Mouse (Mus musculus) left cerebral cortex, adult 8-10 months (tissue): ENCODE measurements around the gene Gata1. TPM values are rescaled to one million over a fixed set of nuclear protein-coding genes. Genes with fewer than 3 reads are reported as not detected.
"Not testable (repeated sequence)": the region's sequence is repeated elsewhere in the genome, so short reads cannot be mapped to it uniquely, and the experiment has no call there.

Experiments used
- DNase-seq, 2 experiments: peaks; one replicate each; pipeline ENCODE4 v3.0.0; 2022; ENCODE audit warnings: low spot score in 2 of 2
- total RNA-seq, 4 experiments: library from RNA; stranded (reverse); gene quantifications; 2 replicates each; pipeline ENCODE4 v1.2.4; 2022

The Gata1 gene
- total RNA-seq = not detected

DNA sequence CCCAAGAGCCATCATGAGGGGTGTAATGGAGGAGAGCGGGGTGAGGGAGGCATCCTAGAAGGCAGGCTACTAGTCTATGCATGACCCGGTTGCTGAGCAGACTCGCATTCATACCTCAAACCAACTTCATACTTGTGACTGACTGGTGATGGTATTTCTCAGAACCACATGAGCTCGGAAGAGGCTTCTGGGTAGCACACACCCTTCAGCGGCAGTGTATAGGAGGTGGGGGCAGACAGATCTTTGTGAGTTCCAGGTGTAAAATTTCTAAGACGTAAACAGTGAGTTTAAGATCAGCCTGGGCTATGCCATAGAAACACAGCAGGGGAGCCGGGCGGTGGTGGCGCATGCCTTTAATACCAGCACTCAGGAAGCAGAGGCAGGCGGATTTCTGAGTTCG is at the start of gene Gata1:
Gata1 (minus strand) TSS at position 180 of the 400 bp plus-strand sequence.
- no peak for DNase-seq

DNA sequence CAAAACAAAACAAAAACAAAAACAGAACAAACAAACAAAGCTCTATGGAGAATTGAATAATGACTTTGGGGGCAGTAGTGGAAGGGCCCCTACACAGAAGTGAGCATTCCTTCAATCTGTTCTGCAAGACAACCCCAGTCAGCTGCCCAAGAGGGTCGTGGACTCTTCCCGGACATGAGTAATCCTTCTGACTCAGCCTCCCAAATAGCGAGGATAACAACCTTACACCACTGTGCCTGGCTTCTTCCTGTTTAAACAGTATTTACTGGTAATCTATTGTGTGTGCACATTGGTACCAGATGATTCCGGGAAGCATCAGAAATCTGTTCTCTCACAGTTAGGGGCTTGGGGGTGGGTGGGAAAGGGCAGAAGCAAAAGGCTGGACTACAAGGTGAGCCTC is 48.9 kb upstream of the Gata1 start:
- no peak for DNase-seq

DNA sequence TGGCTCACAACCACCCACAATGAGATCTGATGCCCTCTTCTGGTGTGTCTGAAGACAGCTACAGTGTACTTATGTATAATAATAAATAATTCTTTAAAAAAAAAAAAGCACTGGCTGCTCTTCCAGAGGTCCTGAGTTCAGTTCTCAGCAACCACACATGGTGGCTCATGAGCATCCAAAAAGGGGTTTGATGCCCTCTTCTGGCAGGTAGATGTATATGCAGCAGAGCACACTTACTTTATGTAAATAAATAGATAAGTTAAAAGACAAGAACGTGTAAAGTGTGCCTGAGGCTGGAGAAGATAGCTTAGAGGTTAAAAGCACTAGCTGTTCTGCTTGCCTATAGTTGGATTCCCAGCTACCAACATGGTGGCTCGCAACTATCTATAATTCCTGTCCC is 46.9 kb upstream of the Gata1 start:
- no peak for DNase-seq

DNA sequence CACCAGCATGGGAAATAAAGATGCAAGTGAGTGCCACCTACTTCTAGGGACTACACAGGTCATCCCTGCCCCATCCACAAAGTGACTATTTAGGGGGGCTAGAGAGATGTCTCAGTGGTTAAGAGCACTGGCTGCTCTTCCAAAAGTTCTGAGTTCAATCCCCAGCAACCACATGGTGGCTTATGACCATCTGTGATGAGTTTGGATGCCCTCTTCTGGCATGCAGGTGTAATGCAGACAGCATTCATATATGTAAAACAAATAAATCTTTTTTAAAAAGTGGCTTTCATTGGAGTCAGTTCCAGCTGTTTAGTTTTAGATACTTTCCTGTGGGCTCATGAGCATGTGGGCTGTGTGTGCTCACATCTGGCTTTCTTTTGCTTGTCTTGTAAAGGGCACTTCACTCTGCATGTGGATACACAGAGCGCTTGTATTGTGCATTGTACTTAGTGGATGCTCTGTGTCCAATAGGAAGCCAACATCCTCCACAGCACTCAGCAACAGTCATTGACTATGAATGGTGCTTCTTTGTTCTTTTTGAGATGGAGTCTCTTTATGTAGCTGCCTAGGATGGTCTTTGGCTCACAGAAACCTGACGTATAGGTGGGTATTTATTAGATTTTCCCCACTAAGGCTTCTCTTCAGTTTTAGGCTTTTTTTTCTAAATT is 42.4 kb upstream of the Gata1 start:
- DNase-seq = no peak

DNA sequence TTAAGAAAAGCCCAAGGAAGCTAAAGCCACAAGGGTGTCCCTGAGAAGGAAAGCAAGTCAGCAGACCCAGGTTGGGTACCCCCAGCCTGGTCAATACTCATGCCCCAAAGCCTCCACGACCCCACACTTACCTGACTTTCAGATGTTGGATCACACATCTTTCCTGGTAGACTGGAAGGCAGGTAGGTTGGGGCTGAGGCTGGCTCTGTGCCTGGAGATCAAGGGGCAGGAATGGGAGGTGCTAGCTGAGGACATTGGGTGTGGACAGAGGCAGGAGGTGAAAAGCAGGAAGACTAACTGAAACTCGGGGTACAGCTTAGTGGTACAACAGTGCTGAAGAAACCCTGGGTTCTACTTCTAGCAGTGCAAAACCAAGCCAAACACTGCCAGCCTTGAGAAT is 40.4 kb upstream of the Gata1 start, which contains the start of gene Glod5:
Glod5 (minus strand) TSS at position 207 of the 400 bp plus-strand sequence.
- DNase-seq = no peak

DNA sequence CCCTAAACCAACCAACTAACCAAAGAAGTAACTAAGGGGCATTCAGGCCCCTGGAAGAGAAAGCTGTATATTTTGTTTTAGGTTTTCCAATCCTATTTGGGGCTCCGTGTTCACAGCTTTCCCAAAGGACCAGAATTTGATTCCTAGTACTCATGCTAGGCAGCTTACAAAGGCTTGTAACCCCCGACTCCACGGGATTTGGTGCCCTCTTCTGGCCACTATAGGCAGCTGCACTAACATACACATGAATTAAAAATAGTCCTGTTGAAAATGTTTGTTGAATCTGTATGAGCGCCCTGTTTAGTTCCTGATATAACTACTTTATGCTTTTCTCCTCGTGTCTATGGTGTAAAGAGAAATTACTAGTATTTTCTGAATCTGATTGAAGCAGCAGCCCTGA is 39.3 kb upstream of the Gata1 start:
- DNase-seq = no peak

DNA sequence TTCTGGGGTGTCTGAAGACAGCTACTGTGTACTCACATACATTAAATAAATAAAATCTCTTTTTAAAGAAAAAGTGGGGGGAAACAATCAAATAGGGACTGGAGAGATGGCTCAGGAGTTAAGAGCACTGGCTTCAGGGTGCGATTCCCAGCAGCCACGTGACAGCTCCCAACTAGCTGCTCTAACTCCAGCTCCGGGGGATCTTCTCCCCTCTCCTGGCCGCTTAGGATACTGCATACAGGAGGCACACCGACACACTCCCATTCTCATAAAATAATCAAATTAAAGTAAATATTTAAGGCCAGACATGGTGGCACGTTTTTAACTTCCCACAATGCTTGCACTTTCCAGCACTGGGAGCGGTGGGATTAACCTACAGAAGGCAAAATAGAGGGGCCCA is 37.8 kb upstream of the Gata1 start:
- DNase-seq = not testable (repeated sequence)

DNA sequence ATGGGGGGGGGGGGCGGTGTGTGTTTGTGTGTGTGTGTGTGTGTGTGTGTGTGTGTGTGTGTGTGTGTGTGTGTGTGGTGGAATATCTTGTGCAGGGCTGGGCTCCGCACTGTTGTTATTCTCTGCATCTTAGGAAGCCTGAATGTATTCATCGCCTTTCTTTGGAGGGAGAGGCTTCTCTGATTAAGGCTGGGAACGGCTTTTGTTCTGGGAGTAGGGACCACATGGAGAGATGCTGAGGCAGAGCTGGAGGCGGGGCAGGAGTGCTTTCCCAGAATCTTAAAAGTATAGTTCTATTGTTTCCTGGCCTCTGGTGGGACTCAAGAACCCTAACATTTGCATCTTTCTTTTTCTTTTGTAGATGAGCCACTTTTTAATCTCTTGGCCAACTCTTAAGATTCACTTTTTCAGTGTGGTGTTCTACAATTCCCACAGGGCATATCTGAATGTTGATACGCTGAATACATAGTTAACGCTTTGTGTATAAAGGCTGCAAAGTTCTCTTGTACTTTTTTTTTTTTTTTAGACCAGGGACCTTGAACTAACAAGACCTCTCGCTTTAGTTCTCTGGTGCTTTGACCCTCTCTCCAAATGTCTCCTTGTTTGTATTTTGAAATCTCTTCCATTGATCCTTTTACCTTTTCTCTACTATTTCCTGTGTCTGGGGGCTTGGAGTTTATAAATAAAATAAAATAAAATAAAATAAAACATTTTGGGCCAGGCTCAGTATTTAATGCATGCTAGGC is 35.9 kb upstream of the Gata1 start:
- DNase-seq = no peak

DNA sequence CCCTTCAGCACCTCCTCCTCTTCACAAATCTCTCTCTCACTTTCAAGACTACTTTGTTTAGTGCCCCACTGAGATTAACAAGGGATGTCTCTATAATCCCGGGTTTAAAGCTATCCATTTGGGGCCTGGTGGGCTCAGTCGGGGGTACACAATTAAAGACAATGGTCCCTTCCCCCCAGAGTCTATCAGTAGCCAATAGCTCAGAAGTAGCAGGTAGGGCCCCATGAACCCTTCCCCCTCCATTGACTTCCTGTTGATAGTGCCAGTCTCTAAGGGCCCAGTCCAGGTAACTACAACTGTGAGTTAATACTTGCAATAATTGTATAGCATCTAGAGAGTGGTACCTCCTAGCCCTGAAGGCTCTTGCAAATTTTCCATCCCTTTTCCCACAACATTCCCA is 35.3 kb upstream of the Gata1 start:
- no peak for DNase-seq

DNA sequence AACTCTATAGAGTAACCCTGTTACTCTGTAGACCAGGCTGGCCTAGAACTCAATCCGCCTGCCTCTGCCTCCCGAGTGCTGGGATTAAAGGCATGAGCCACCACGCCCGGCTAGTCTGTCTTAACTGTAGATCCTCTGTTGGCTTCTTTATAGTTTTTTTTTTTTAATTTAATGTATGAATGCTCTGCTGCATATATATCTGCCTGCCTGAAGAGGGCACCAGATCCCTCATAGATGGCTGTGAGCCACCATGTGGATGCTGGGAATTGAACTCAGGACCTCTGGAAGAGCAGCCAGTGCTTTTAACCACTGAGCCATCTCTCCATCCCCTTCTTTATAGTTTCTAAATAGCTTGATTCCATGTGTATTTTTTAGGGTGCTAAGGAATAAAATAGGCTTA is 31.5 kb upstream of the Gata1 start:
- not testable (repeated sequence) for DNase-seq

DNA sequence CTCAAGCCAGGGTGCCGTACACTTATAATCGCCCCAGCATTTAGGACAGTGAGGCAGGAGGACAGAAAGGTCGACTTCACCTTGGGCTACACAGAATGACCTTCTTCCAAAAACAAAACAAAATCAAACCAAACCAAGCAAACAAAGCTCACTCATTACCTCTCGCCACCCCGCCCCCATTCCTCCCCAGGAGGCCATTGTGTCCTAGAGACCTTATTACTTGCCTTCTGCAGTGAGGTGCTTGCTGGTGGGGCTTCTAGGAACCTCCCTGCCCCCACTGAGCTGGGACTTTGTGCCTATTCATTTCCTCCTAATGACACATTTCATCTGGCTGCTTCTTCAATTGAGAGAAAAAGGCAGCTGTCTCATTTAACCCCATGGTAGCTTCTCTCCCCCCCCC is 30.7 kb upstream of the Gata1 start:
- no peak for DNase-seq

DNA sequence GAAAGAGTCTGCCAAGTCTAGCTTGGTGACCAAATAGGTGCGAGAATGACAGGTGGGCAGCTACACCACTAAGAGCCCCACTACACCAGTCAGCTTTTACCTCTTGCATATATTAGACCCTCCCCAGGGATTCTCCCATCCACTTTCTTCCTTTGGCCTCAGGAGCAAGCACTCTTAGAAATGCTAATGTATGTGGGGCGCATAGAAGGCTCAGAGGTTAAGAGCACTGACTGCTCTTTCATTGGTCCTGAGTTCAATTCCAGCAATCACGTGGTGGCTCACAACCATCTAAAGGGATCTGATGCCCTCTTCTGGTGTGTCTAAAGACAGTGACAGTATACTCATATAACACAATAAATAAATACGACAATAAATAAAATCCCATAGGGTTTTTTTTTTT is 25.1 kb upstream of the Gata1 start:
- DNase-seq = no peak

DNA sequence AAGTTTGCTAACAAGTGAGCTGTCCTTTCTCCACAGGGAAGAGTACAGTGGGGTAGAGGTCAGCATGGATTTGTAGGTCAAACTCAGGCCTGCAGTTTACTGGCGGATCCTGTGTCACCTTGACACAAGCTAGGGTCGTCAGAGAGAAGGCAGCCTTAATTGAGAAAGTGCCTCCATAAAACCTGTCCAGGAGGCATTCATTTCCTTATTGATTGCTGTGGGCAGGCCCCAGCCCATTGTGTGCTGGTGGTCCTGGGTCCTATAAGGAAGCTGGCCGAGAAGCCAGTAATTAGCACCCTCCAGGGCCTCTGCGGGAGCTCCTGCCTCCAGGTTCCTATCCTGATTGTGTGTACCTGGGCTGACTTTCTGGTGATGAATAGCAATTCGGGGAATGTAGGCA is 24.1 kb upstream of the Gata1 start:
- no peak for DNase-seq

DNA sequence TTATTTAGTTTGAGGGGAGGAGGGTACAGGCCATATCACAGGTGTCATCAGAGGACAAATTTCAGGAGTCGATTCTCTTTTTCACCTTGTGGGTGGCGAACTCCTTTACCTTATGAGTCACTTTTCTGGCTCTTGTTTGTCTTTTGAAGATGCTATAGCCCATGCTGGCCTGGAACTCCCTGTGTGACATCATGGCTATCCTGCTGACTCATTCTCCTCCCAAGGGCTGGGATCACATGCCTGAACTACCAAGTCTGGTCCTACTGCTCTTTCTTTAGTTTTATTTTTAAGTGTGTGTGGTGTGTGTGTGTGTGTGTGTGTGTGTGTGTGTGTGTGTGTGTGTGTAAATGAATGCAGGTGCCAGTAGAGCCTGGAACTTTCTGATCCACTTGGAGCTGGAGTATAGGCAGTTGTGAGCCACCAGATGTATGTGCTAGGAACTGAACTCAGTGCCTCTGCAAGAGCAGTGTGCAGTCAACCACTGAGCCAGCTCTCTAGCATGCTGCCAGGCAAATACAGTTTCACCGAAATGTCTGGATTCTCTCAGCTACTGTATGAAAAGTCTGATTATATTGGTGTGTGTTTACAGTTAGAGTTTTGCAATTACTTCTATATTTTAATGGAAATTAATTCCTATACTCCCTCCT is 22.8 kb upstream of the Gata1 start:
- no peak for DNase-seq

DNA sequence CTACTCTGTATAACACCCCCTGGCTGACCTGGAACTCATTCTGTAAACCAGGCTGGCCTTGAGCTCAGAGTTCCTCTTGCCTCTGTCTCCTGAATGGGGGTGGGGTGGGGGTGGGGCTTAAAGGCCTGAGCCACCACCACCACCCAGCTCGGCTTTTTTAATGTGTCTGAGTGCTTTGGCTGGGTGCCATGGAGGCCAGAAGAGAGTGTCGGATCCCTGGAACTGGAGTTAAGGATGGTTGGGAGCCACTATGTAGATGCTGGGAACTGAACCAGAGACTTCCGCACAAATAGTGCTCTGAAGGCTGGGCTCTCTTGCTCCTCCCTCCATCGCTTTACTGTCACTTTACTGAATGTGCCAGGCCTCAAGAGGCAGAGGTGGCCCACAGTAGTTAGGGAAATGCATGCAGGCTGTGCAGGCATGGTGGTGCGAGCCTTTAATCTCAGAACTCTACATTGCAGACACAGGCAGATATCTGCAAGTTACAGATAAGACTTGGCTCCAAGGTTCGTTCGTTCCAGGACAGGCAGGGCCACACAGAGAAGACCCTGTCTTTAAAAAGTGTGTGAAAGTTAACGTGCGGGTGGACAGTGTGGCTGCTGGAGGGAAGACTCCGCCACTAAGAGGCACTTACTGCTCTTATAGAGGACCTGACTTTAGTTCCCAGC is 15.3 kb upstream of the Gata1 start:
- no peak for DNase-seq

DNA sequence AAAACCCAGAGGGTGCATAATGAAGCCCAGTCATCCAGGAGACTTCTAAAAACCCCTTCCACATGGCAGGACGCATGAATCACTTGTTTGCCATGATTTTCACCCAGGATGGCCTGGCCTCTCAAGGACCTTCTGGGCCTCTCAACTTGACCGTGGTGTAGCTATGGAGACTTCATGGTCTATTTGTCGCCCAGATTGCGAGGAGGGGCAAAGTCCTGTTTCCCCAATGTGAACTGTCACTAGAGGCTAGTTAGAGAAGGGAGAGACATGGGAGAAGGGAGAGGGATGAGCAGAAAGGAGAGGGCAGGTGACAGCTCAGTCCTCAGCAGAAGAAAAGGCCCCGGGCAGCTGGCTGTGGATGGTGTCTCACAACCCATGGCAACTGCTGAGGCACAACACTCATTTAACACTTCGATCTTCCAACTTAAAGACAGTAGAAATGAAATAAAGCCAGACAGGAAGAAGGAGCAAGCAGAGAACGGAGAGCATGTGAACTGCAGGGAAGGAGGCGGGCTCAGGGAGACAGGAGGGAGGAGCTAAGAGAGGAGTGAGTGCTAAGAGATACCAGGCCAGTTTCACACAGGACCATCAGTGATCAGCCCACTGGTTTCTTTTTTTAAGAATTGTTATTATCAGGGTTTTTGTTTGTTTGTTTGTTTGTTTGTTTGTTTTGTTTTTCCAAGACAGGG is 14.7 kb upstream of the Gata1 start:
- DNase-seq = no peak

DNA sequence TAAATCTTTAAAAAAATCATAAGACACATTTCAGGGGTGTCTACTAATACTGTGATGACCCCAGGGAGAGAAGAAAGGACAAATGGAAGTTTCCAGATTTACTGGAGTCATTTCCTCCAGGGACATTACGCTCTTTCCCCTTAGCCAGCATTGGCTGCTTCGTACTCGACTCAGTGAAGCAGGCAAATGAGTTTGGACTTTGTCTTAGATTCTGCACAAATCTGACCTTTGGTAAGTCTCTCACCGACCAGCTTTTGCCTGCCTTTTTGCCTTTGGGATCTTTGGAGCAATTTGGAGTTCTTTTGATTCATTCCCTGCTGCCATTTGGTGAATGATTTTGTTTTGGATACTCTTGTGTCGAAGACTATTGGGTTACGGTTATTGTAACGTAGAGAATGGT is 3.5 kb upstream of the Gata1 start:
- no peak for DNase-seq

DNA sequence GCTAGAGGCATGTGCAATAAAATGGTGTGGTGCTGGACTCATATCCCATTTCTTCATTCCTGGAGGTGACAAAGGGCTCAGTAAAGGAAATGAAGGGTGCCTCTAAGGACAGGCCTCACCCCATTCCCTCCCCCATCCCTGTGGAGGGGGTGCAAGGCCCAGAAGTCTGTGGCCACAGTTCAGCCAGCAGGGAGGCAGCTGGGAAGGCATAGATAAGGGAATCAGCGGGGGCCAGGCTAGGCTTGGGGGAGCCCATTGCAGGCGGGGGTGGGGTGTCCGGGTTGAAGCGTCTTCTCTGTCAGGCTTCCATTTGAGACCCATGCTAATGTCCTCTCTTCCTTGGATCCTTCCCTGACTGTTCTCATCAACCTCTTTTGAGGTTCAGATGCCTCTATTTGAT is 6.6 kb downstream of the Gata1 start:
- no peak for DNase-seq

DNA sequence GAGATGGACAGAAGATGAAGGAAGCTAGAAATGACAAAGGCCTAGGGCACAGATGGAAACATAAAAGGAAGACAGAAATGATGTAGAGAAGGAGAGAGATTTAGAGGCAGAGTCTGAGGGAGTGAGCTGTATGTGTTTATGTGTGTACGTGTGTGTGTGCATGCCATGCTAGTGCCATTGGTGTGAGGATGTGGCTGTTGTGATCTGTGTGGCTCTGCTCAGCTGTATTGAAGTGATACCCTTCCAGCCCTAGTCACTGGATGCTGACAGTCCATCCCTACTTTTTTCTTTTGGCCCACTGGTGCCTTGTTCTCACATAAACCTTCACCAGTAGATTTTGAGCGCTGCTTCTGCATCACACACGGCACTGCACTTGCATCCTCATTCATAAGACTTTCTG is 9.0 kb downstream of the Gata1 start:
- no peak for DNase-seq

DNA sequence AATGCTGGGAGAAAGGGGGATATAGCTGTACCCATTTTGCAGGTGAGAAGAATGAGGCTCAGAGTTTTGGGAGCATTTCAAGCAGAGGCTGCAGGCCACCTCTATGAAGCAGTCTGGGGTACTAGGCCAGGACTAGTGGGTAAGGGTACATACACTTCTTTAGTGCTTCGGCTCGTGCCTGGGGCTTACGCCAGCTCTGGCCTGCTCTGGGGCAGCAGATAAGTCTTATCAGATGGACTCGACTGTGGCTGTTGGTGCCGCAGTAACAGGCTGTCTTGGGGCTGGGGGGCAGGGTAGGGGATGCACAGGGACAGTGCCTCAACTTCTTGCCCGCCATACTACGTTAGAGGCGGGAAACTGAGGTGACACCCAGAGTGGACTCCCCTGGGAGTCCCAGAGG is 9.6 kb downstream of the Gata1 start:
- DNase-seq = no peak

DNA sequence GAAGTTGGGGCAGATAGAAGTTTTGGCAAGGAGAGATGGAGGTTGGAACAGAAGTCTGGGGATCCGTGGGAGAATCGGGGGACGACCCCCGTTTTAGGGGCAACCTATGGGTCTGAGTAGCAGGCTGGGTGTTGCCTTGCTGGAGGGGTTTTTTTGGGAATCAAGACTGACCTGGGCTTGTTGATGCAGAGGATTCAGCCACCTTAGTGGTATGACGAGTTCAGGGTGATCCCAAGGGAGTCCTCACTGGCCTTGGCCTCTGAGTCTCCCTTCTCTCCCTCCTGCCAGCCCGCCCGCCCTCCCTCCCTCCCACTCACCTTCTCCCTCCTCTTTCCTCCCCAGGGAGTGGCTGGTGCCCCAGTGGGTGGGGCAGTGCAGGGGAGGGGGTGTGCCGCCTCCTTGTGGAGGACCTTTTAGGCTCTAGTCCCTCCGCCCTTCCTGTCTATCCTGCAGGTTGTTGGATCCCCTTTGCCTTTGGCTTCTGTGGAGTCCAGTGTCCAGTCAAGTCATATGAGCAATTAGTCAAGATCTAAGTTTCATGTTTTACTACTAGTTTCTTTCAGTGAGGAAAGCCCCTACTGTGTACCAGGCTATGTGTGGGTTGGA is 10.2 kb downstream of the Gata1 start:
- no peak for DNase-seq
